Mouse (Mus musculus): Measurements from ENCODE around the gene Saxo2. TPM values are rescaled to one million over a fixed set of nuclear protein-coding genes. Genes with fewer than 3 reads are reported as not detected.
A peak's percentile ranks its signal among the peaks of the same experiment; 100 is the strongest.

Gene Saxo2
- 5.8 and 7.4 TPM in 2 replicates for polyA plus RNA-seq (2016; fragmentation: Nextera tagmentation; extraction: Ambion mirVana)

GRCm38 (mm10) chr7:82648353-82649080 lies at the start of gene Saxo2, which contains the start of gene Efl1:
Gene Saxo2, minus strand, starts transcription at chr7:82648528.
Gene Efl1, plus strand, starts transcription at chr7:82648614.
- under 1% methylated on average over 46 of the region's 46 CpGs for WGBS

GRCm38 (mm10) chr7:82697668-82698067 lies 49.3 kb upstream of the Saxo2 start:
- WGBS: 73% methylated on average over 8 of the region's 8 CpGs
- no peak for DNase-seq (ENCODE audit: extremely low spot score, low spot score)
- no peaks in the 10 kb centered on the region for H3K27me3 ChIP-seq (ENCODE audit: poor library complexity, severe bottlenecking)
- H3K4me3 ChIP-seq: no peak overlapping the region
- peaks cover 71% of the 10 kb centered on the region for H3K36me3 ChIP-seq (replicated peaks)
- H3K9me3 ChIP-seq: no peaks in the 10 kb centered on the region
- H3K4me1 ChIP-seq: no peaks in the 10 kb centered on the region
- H3K27ac ChIP-seq: no peak overlapping the region

More at GRCm38 (mm10) chr7:82648353-82649080, at the start of gene Saxo2, which contains the start of gene Efl1:
- peaks cover 18% of the 10 kb centered on the region for H3K4me1 ChIP-seq
- H3K27ac ChIP-seq: peak within 1 kb of the TSS; percentile 89
- peak; percentile 91 for DNase-seq (ENCODE audit: extremely low spot score, low spot score)
- H3K27me3 ChIP-seq (ENCODE audit: poor library complexity, severe bottlenecking): no peaks in the 10 kb centered on the region
- peak within 1 kb of the TSS; percentile 83 for H3K4me3 ChIP-seq
- H3K9me3 ChIP-seq: no peaks in the 10 kb centered on the region
- H3K36me3 ChIP-seq (replicated peaks): peaks cover 25% of the 10 kb centered on the region

- Histone ChIP-seq H3K27ac (no peak overlapping the region), H3K4me3 (no peak overlapping the region), H3K9me3 (no peaks in the 10 kb centered on the region), H3K27me3 (ENCODE audit: poor library complexity, severe bottlenecking) (no peaks in the 10 kb centered on the region), H3K36me3 (replicated peaks) (peaks cover 66% of the 10 kb centered on the region), H3K4me1 (peaks cover 9% of the 10 kb centered on the region)
- no peak for DNase-seq (ENCODE audit: extremely low spot score, low spot score)
- 83% methylated on average over 6 of the region's 6 CpGs for WGBS
Observed at GRCm38 (mm10) chr7:82691021-82691738, 42.9 kb upstream of the Saxo2 start.

GRCm38 (mm10) chr7:82688736-82689135 lies 40.4 kb upstream of the Saxo2 start:
- H3K4me1 ChIP-seq: peaks cover 9% of the 10 kb centered on the region
- H3K9me3 ChIP-seq: no peaks in the 10 kb centered on the region
- WGBS: 57% methylated on average over 3 of the region's 3 CpGs
- H3K27me3 ChIP-seq (ENCODE audit: poor library complexity, severe bottlenecking): no peaks in the 10 kb centered on the region
- no peak for DNase-seq (ENCODE audit: extremely low spot score, low spot score)
- H3K36me3 ChIP-seq (replicated peaks): peaks cover 59% of the 10 kb centered on the region
- no peak overlapping the region for H3K4me3 ChIP-seq
- no peak overlapping the region; the same call in 1 of the 2 replicates for H3K27ac ChIP-seq

GRCm38 (mm10) chr7:82679901-82680300 lies 31.6 kb upstream of the Saxo2 start:
- Histone ChIP-seq H3K4me1 (no peaks in the 10 kb centered on the region), H3K27me3 (ENCODE audit: poor library complexity, severe bottlenecking) (no peaks in the 10 kb centered on the region), H3K36me3 (replicated peaks) (peaks cover 66% of the 10 kb centered on the region), H3K27ac (no peak overlapping the region), H3K9me3 (no peaks in the 10 kb centered on the region), H3K4me3 (no peak overlapping the region)
- no peak for DNase-seq (ENCODE audit: extremely low spot score, low spot score)
- WGBS: 94% methylated on average over 5 of the region's 5 CpGs

- DNase-seq (ENCODE audit: extremely low spot score, low spot score): no peak
- no peaks in the 10 kb centered on the region for H3K27me3 ChIP-seq (ENCODE audit: poor library complexity, severe bottlenecking)
- H3K4me3 ChIP-seq: no peak overlapping the region
- H3K4me1 ChIP-seq: no peaks in the 10 kb centered on the region
- 92% methylated on average over 6 of the region's 6 CpGs for WGBS
- no peaks in the 10 kb centered on the region for H3K9me3 ChIP-seq
- peaks cover 69% of the 10 kb centered on the region for H3K36me3 ChIP-seq (replicated peaks)
- H3K27ac ChIP-seq: no peak overlapping the region
Observed at GRCm38 (mm10) chr7:82676834-82677233, 28.5 kb upstream of the Saxo2 start.

- 87% methylated on average over 5 of the region's 5 CpGs for WGBS
- Histone ChIP-seq H3K27me3 (ENCODE audit: poor library complexity, severe bottlenecking) (no peaks in the 10 kb centered on the region), H3K4me1 (no peaks in the 10 kb centered on the region), H3K9me3 (no peaks in the 10 kb centered on the region), H3K27ac (no peak overlapping the region), H3K36me3 (replicated peaks) (peaks cover 67% of the 10 kb centered on the region), H3K4me3 (no peak overlapping the region)
- DNase-seq (ENCODE audit: extremely low spot score, low spot score): no peak
Observed at GRCm38 (mm10) chr7:82676001-82676400, 27.7 kb upstream of the Saxo2 start.

- H3K4me3 ChIP-seq: no peak overlapping the region
- H3K27ac ChIP-seq: no peak overlapping the region
- 92% methylated on average over 3 of the region's 3 CpGs for WGBS
- H3K27me3 ChIP-seq (ENCODE audit: poor library complexity, severe bottlenecking): no peaks in the 10 kb centered on the region
- no peaks in the 10 kb centered on the region for H3K4me1 ChIP-seq
- DNase-seq (ENCODE audit: extremely low spot score, low spot score): no peak
- peaks cover 67% of the 10 kb centered on the region for H3K36me3 ChIP-seq (replicated peaks)
- H3K9me3 ChIP-seq: peaks cover 4% of the 10 kb centered on the region; the same call in 1 of the 2 replicates
Observed at GRCm38 (mm10) chr7:82664604-82665003, 16.3 kb upstream of the Saxo2 start.

GRCm38 (mm10) chr7:82649081-82649445 lies 735 bp upstream of the Saxo2 start:
- H3K36me3 ChIP-seq (replicated peaks): peaks cover 28% of the 10 kb centered on the region
- H3K4me3 ChIP-seq: peak overlapping the region; percentile 83
- no peaks in the 10 kb centered on the region for H3K27me3 ChIP-seq (ENCODE audit: poor library complexity, severe bottlenecking)
- WGBS: 32% methylated on average over 6 of the region's 6 CpGs
- peaks cover 18% of the 10 kb centered on the region for H3K4me1 ChIP-seq
- H3K27ac ChIP-seq: peak overlapping the region; percentile 89
- no peaks in the 10 kb centered on the region for H3K9me3 ChIP-seq
- DNase-seq (ENCODE audit: extremely low spot score, low spot score): no peak

GRCm38 (mm10) chr7:82647909-82648308 lies 419 bp downstream of the Saxo2 start:
- Histone ChIP-seq H3K27ac (peak overlapping the region; percentile 89), H3K27me3 (ENCODE audit: poor library complexity, severe bottlenecking) (no peaks in the 10 kb centered on the region), H3K36me3 (replicated peaks) (peaks cover 19% of the 10 kb centered on the region), H3K4me3 (peak overlapping the region; percentile 83), H3K4me1 (peaks cover 18% of the 10 kb centered on the region), H3K9me3 (no peaks in the 10 kb centered on the region)
- 38% methylated on average over 4 of the region's 4 CpGs for WGBS
- DNase-seq (ENCODE audit: extremely low spot score, low spot score): no peak

GRCm38 (mm10) chr7:82647183-82647582 lies 1.1 kb downstream of the Saxo2 start:
- 92% methylated on average over 3 of the region's 3 CpGs for WGBS

GRCm38 (mm10) chr7:82625342-82625741 lies 23.0 kb downstream of the Saxo2 start:
- Histone ChIP-seq H3K36me3 (replicated peaks) (no peaks in the 10 kb centered on the region), H3K4me1 (peaks cover 5% of the 10 kb centered on the region; the same call in 1 of the 2 replicates)
- 20% methylated on average over 7 of the region's 7 CpGs for WGBS

More at GRCm38 (mm10) chr7:82647183-82647582, 1.1 kb downstream of the Saxo2 start:
- peaks cover 12% of the 10 kb centered on the region for H3K36me3 ChIP-seq (replicated peaks)
- no peaks in the 10 kb centered on the region for H3K9me3 ChIP-seq
- DNase-seq (ENCODE audit: extremely low spot score, low spot score): no peak
- H3K4me3 ChIP-seq: no peak overlapping the region
- H3K27ac ChIP-seq: no peak overlapping the region
- no peaks in the 10 kb centered on the region for H3K27me3 ChIP-seq (ENCODE audit: poor library complexity, severe bottlenecking)
- peaks cover 18% of the 10 kb centered on the region for H3K4me1 ChIP-seq

GRCm38 (mm10) chr7:82609629-82610028 lies 38.7 kb downstream of the Saxo2 start:
- Histone ChIP-seq H3K36me3 (replicated peaks) (no peaks in the 10 kb centered on the region), H3K27ac (no peak overlapping the region), H3K4me1 (no peaks in the 10 kb centered on the region), H3K4me3 (no peak overlapping the region), H3K27me3 (ENCODE audit: poor library complexity, severe bottlenecking) (no peaks in the 10 kb centered on the region), H3K9me3 (no peaks in the 10 kb centered on the region)
- DNase-seq (ENCODE audit: extremely low spot score, low spot score): no peak
- WGBS: 71% methylated on average over 3 of the region's 3 CpGs

More at GRCm38 (mm10) chr7:82625342-82625741, 23.0 kb downstream of the Saxo2 start:
- Histone ChIP-seq H3K4me3 (no peak overlapping the region), H3K9me3 (no peaks in the 10 kb centered on the region), H3K27me3 (ENCODE audit: poor library complexity, severe bottlenecking) (no peaks in the 10 kb centered on the region), H3K27ac (no peak overlapping the region)
- peak; percentile 58 for DNase-seq (ENCODE audit: extremely low spot score, low spot score)

Data from forebrain, embryonic 10.5 days (tissue).